Mouse (Mus musculus): ENCODE data around the gene Ptchd3. TPM values are rescaled to one million over a fixed set of nuclear protein-coding genes. Genes with fewer than 3 reads are reported as not detected.

Gene Ptchd3
- polyA plus RNA-seq, 1 experiment from 2014 or later, result 0.13 TPM

DNA sequence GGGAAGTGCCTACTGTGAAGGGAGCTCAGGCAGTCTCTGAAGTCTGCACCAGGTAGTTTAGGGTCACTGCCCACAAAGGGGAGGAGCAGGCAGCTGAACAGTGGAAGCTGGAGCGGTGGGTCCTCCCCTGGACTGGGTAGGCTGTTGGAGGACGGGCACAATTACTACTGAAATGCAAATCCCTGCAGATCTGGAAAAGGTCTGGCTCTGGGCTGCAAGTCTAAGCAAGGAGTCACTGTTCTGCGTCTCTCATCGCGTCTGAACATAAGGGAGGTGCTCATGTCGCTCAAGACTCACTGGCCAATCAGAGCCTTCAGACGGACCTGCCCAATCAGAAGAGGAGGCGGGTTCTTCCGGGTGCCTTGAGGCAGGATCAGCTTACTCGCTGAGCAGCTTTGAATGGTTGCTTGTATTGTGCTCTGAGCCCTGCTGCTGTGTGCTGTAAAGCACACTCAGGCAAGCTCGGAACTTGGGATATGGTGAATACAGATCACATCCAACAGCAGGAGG lies 17.8 kb downstream of the Ptchd3 start:
- peak; percentile 99 for ATAC-seq (replicated peaks; ENCODE audit: extremely low read depth, insufficient read depth, low FRiP score)
- WGBS, result 1% methylated on average over 11 of the region's 11 CpGs
- 0 out of 2 replicates have a peak, but pooled peaks cover 2% of the 10 kb centered on the region for H3K9me3 ChIP-seq (replicated peaks; ENCODE audit: control insufficient read depth, low read length)
- no peaks in the 10 kb centered on the region for H3K27me3 ChIP-seq (ENCODE audit: control insufficient read depth, insufficient read depth, low read length)
- H3K4me1 ChIP-seq (ENCODE audit: control insufficient read depth, insufficient read depth, low read length), result peaks cover 5% of the 10 kb centered on the region
- H3K27ac ChIP-seq (ENCODE audit: low read length), result peak overlapping the region; percentile 84
- H3K36me3 ChIP-seq (ENCODE audit: control insufficient read depth, insufficient read depth), result no peaks in the 10 kb centered on the region
- H3K4me2 ChIP-seq (ENCODE audit: low read depth, low read length), result peak overlapping the region; percentile 79
- peak overlapping the region; percentile 65 for H3K9ac ChIP-seq (ENCODE audit: low read length)
- peak overlapping the region; percentile 57 for H3K4me3 ChIP-seq (ENCODE audit: low read length)

Other genes starting within 250 kb of the Ptchd3 start
- 6.0 TPM in 2 replicates for gene B3gntl1, start 157.1 kb upstream of the Ptchd3 start, polyA plus RNA-seq (2015; fragmentation: Nextera tagmentation; extraction: Ambion mirVana)
- gene Metrnl, start 128.7 kb upstream of the Ptchd3 start, polyA plus RNA-seq (2015; fragmentation: Nextera tagmentation; extraction: Ambion mirVana), result 27.5 and 28.3 TPM in 2 replicates